ENCODE assay signal across 21 mouse cellular contexts in genomic region chr2:32778081-32778480, GRCm38 (mm10). TPM values are rescaled to one million over a fixed set of nuclear protein-coding genes. Genes with fewer than 3 reads are reported as not detected.
"Had no signal": no experiment of that assay in that cellular context is flagged by ENCODE, and none has a peak within 500 bp of the region (broad histone marks: within the 10 kb centered on the region; RNA-seq: fewer than 3 reads in every experiment).

No protein-coding gene starts in this region.

- H3K27ac ChIP-seq: kidney, postnatal 0 days; limb, embryonic 12.5 days; liver, embryonic 13.5 days; lung, embryonic 15.5 days; macrophage; midbrain, embryonic 12.5 days; neural tube, embryonic 12.5 days; stomach, postnatal 0 days had no signal

- H3K4me2 ChIP-seq: limb, embryonic 12.5 days; liver, embryonic 13.5 days; lung, embryonic 15.5 days; midbrain, embryonic 12.5 days; neural tube, embryonic 12.5 days had no signal

- H3K9me3 ChIP-seq: limb, embryonic 12.5 days; liver, embryonic 13.5 days; lung, embryonic 15.5 days; megakaryocyte, embryonic 14.5 days; midbrain, embryonic 12.5 days; neural tube, embryonic 12.5 days had no signal

- H3K36me3 ChIP-seq: limb, embryonic 12.5 days; liver, embryonic 13.5 days; lung, embryonic 15.5 days; midbrain, embryonic 12.5 days; neural tube, embryonic 12.5 days had no signal

- DNase-seq: kidney, adult 9 months; kidney, postnatal 36 days; layer of hippocampus, adult 9-11 months; layer of hippocampus, postnatal 36 days; liver; liver, embryonic 13.5 days; liver, postnatal 0 days; lung, postnatal 14 days had no signal

- H3K9ac ChIP-seq: limb, embryonic 12.5 days; liver, embryonic 13.5 days; liver, postnatal 0 days; lung, embryonic 15.5 days; midbrain, embryonic 12.5 days; neural tube, embryonic 12.5 days had no signal

- H3K27me3 ChIP-seq: liver, embryonic 13.5 days; lung, embryonic 15.5 days had no signal

- H3K4me3 ChIP-seq: limb, embryonic 12.5 days; liver, embryonic 13.5 days; lung, embryonic 15.5 days; megakaryocyte, embryonic 14.5 days; midbrain, embryonic 12.5 days; myocyte; neural tube, embryonic 12.5 days had no signal

- ATAC-seq: inflammation-experienced regulatory T-cells, adult 6 months; intestine, postnatal 0 days; liver, postnatal 0 days; midbrain, embryonic 16.5 days had no signal

RNA-seq across cellular contexts. Expression of gene Ptrh1, which starts 2.5 kb away (rescaled TPM):
- total RNA-seq: neutrophil, adult 5-6 weeks had no signal

RNA-seq across cellular contexts. Expression of gene Ttc16, which starts 2.6 kb away (rescaled TPM):
- polyA plus RNA-seq: macrophage had no signal

RNA-seq across cellular contexts. Expression of gene Cfap157, which starts 6.1 kb away (rescaled TPM):
- total RNA-seq: neutrophil, adult 5-6 weeks had no signal
- polyA plus RNA-seq: liver, postnatal 0 days; macrophage had no signal

RNA-seq across cellular contexts. Expression of gene 6330409D20Rik, which starts 37.3 kb away (rescaled TPM):
- total RNA-seq: neutrophil, adult 5-6 weeks had no signal
- polyA plus RNA-seq: kidney, postnatal 0 days; limb, embryonic 12.5 days; liver, embryonic 13.5 days; liver, postnatal 0 days; macrophage; myocyte; stomach, postnatal 0 days had no signal
